Mouse (Mus musculus) stomach, embryonic 14.5 days (tissue): ENCODE results near the gene Zbp1. TPM values are rescaled to one million over a fixed set of nuclear protein-coding genes. Genes with fewer than 3 reads are reported as not detected.

Source experiments
- ATAC-seq: fragments of 200-750 bp; cut with Nextera tagmentation; 2 replicates; pipeline ENCODE4 v1.8.0; 2017; ENCODE audit warnings: low read depth, moderate TSS enrichment; ENCODE audit not compliant: insufficient number of reproducible peaks, insufficient read depth, low FRiP score
- H3K27ac ChIP-seq: fragments of 300-500 bp; sonication (generic); 2 replicates; pipeline ENCODE4 v1.5.1; 2014; ENCODE audit warnings: mild to moderate bottlenecking, low read length, moderate library complexity, mixed read lengths
- H3K27me3 ChIP-seq: fragments of 300-500 bp; sonication (generic); 2 replicates; pipeline ENCODE4 v1.6.1; 2014; ENCODE audit warnings: low read length, control low read depth, mixed read lengths; ENCODE audit not compliant: control insufficient read depth, insufficient read depth
- H3K36me3 ChIP-seq: fragments of 300-500 bp; sonication (generic); 2 replicates; pipeline ENCODE4 v1.6.1; 2014; ENCODE audit warnings: mild to moderate bottlenecking, control low read depth, low read length, moderate library complexity, mixed read lengths; ENCODE audit not compliant: control insufficient read depth, insufficient read depth
- H3K4me1 ChIP-seq: fragments of 300-500 bp; sonication (generic); 2 replicates; pipeline ENCODE4 v1.6.1; 2014; ENCODE audit warnings: low read length, control low read depth, mixed read lengths; ENCODE audit not compliant: control insufficient read depth, insufficient read depth
- H3K4me2 ChIP-seq: fragments of 300-500 bp; sonication (generic); replicated peaks from 2 replicates; pipeline ENCODE4 v1.6.1; 2014; ENCODE audit warnings: low read depth, low read length, control low read depth
- H3K4me3 ChIP-seq: fragments of 300-500 bp; sonication (generic); 2 replicates; pipeline ENCODE4 v1.5.1; 2014; ENCODE audit warnings: low read depth, low read length, control low read depth
- H3K9ac ChIP-seq: fragments of 300-500 bp; sonication (generic); replicated peaks from 2 replicates; pipeline ENCODE4 v1.6.1; 2014; ENCODE audit warnings: low read depth, mild to moderate bottlenecking, control low read depth, low read length, moderate library complexity, mixed read lengths
- H3K9me3 ChIP-seq: fragments of 300-500 bp; sonication (generic); 2 replicates; pipeline ENCODE4 v1.6.1; 2016; ENCODE audit warnings: low read depth, low read length, control low read depth; ENCODE audit not compliant: control insufficient read depth
- WGBS: fragments of 180-500 bp; shearing (Covaris S2); extraction: QIAGEN DNeasy Blood & Tissue Kit; methylation state at CpG from one replicate; pipeline ENCODE4 v1.1.7; 2014; 5-methylcytosine and 5-hydroxymethylcytosine counted together
- polyA plus RNA-seq: library from polyadenylated mRNA; unstranded; fragments of >200 nt; fragmentation: Nextera tagmentation; extraction: Ambion mirVana; gene quantifications from 2 replicates; pipeline ENCODE4 v1.2.1, GENCODE M21; 2014

The Zbp1 gene
- polyA plus RNA-seq, 1 experiment from 2014 or later = 0.91 TPM

GRCm38 (mm10) chr2:173217246-173217645, 1.5 kb downstream of the Zbp1 start:
- Histone ChIP-seq H3K9me3 (no peaks in the 10 kb centered on the region), H3K27ac (no peak overlapping the region), H3K36me3 (no peaks in the 10 kb centered on the region), H3K27me3 (no peaks in the 10 kb centered on the region), H3K4me1 (0 out of 2 replicates have a peak, but pooled peaks cover 2% of the 10 kb centered on the region), H3K9ac (no peak overlapping the region), H3K4me3 (no peak overlapping the region), H3K4me2 (no peak overlapping the region)
- 77% methylated on average over 3 of the region's 3 CpGs for WGBS
- ATAC-seq = no peak

- Histone ChIP-seq H3K4me1 (0 out of 2 replicates have a peak, but pooled peaks cover 2% of the 10 kb centered on the region), H3K4me2 (no peak overlapping the region), H3K9me3 (no peaks in the 10 kb centered on the region), H3K27ac (no peak overlapping the region), H3K36me3 (no peaks in the 10 kb centered on the region), H3K9ac (no peak overlapping the region), H3K4me3 (no peak overlapping the region), H3K27me3 (no peaks in the 10 kb centered on the region)
- WGBS = 79% methylated on average over 7 of the region's 7 CpGs
- ATAC-seq = no peak
These were observed 1.9 kb downstream of the Zbp1 start for GRCm38 (mm10) chr2:173216840-173217239.

- no peak overlapping the region for H3K9ac ChIP-seq
- no peak overlapping the region for H3K4me2 ChIP-seq
- H3K4me3 ChIP-seq = no peak overlapping the region
- H3K36me3 ChIP-seq = no peaks in the 10 kb centered on the region
- 67% methylated on average over 4 of the region's 4 CpGs for WGBS
- H3K27ac ChIP-seq = no peak overlapping the region
- H3K4me1 ChIP-seq = no peaks in the 10 kb centered on the region
- no peaks in the 10 kb centered on the region for H3K27me3 ChIP-seq
- no peaks in the 10 kb centered on the region for H3K9me3 ChIP-seq
- no peak for ATAC-seq
These were observed 6.5 kb downstream of the Zbp1 start for GRCm38 (mm10) chr2:173212227-173212626.

GRCm38 (mm10) chr2:173209091-173209815, 9.5 kb downstream of the Zbp1 start:
- no peak for ATAC-seq
- no peak overlapping the region for H3K4me2 ChIP-seq
- no peaks in the 10 kb centered on the region for H3K4me1 ChIP-seq
- no peak overlapping the region for H3K27ac ChIP-seq
- no peaks in the 10 kb centered on the region for H3K27me3 ChIP-seq
- no peak overlapping the region for H3K9ac ChIP-seq
- no peak overlapping the region for H3K4me3 ChIP-seq
- WGBS = 90% methylated on average over 7 of the region's 7 CpGs
- no peaks in the 10 kb centered on the region for H3K9me3 ChIP-seq
- no peaks in the 10 kb centered on the region for H3K36me3 ChIP-seq

- Histone ChIP-seq H3K9me3 (no peaks in the 10 kb centered on the region), H3K36me3 (no peaks in the 10 kb centered on the region)
- ATAC-seq = no peak
These were observed 11.7 kb downstream of the Zbp1 start for GRCm38 (mm10) chr2:173207051-173207450.

DNA sequence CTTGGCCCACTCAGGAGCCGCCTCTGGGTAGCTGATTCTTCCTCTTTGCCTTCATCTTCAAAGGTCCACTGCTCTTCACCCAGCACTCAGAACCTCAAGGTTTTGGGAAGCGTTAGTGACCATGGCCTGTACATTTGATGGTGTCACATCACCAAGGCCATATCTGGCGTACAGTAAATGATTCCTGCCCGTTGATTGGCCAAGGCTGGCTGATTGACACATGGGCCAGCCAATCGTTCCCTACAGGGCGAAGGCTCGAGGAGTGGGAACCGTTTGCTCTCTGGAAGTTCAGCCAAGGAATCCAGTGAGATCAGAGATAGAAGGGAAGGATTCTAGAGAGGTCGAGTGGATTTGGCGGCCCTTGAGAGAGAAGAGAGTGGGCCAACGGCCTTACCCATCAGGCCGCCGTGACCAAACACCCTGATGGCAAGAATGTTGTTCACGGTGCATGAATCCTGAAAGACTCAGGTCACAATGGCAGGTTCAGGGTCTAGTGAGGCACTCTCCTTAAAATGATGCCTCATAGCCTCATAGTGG, 13.1 kb downstream of the Zbp1 start:
- no peak overlapping the region for H3K27ac ChIP-seq
- WGBS = 95% methylated on average over 14 of the region's 14 CpGs
- H3K4me3 ChIP-seq = no peak overlapping the region
- no peaks in the 10 kb centered on the region for H3K36me3 ChIP-seq
- H3K4me2 ChIP-seq = no peak overlapping the region
- H3K9me3 ChIP-seq = no peaks in the 10 kb centered on the region
- H3K27me3 ChIP-seq = no peaks in the 10 kb centered on the region
- H3K4me1 ChIP-seq = no peaks in the 10 kb centered on the region
- ATAC-seq = no peak
- H3K9ac ChIP-seq = no peak overlapping the region

More at GRCm38 (mm10) chr2:173207051-173207450, 11.7 kb downstream of the Zbp1 start:
- Histone ChIP-seq H3K27me3 (no peaks in the 10 kb centered on the region), H3K9ac (no peak overlapping the region), H3K27ac (no peak overlapping the region), H3K4me3 (no peak overlapping the region), H3K4me2 (no peak overlapping the region), H3K4me1 (no peaks in the 10 kb centered on the region)
- WGBS = 85% methylated on average over 3 of the region's 3 CpGs

DNA sequence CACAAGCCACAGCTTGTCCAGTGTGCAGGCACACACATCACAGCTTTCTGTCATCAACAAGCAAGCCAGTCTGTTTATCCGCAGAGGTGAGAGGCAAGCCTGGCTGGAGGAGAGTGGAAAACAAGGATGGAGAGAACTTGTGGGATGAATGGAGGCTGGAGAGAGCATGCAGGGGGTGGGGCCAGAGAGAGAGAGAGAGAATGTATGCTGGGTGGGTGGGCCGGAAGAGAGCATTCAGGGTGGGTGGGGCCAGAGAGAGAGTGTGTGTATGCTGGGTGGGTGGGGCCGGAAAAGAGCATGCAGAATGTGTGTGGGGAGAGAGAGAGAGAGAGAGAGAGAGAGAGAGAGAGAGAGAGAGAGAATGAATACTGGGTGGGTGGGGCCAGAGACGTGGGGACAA, 14.1 kb downstream of the Zbp1 start:
- H3K9me3 ChIP-seq = no peaks in the 10 kb centered on the region
- H3K4me3 ChIP-seq = no peak overlapping the region
- no peak overlapping the region for H3K27ac ChIP-seq
- H3K4me1 ChIP-seq = no peaks in the 10 kb centered on the region
- WGBS = 67% methylated on average over 4 of the region's 4 CpGs
- ATAC-seq = no peak
- no peaks in the 10 kb centered on the region for H3K27me3 ChIP-seq
- H3K36me3 ChIP-seq = no peaks in the 10 kb centered on the region
- H3K9ac ChIP-seq = no peak overlapping the region
- H3K4me2 ChIP-seq = no peak overlapping the region

DNA sequence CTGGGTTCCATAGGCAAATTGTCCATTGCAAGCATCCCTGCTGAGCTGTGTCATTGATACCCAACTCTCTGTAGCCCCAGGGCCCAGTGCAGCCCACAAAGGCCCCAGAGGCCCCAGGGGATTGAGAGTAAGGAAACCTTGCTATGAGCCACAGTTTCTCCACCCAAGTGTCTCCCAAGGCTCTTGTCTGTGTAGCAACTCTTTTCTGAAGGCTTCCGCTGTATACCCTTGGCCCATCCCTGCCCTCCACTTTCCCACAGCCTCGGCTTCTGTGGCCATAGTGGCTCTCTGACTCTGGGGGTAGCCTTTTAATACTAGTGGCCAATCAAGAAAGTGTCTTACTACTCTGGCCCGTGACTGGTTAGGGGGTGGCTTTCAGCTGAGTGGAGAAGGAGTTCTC, 15.0 kb downstream of the Zbp1 start:
- WGBS = 88% methylated on average over 3 of the region's 3 CpGs

More for the DNA sequence above, 15.0 kb downstream of the Zbp1 start:
- no peak overlapping the region for H3K4me2 ChIP-seq
- no peak overlapping the region for H3K27ac ChIP-seq
- no peaks in the 10 kb centered on the region for H3K4me1 ChIP-seq
- no peaks in the 10 kb centered on the region for H3K36me3 ChIP-seq
- H3K27me3 ChIP-seq = no peaks in the 10 kb centered on the region
- no peak overlapping the region for H3K9ac ChIP-seq
- H3K9me3 ChIP-seq = no peaks in the 10 kb centered on the region
- no peak for ATAC-seq
- H3K4me3 ChIP-seq = no peak overlapping the region
